Mouse (Mus musculus): ENCODE data around the gene Tbc1d8.

Gene Tbc1d8
- long read RNA-seq, experiment 1 = 0 reads
- long read RNA-seq, experiment 2, partial matches to known transcripts = 1 of 2 reads
- long read RNA-seq, experiment 2, other reads (novel, unspliced or antisense) = 1 of 2 reads

DNA sequence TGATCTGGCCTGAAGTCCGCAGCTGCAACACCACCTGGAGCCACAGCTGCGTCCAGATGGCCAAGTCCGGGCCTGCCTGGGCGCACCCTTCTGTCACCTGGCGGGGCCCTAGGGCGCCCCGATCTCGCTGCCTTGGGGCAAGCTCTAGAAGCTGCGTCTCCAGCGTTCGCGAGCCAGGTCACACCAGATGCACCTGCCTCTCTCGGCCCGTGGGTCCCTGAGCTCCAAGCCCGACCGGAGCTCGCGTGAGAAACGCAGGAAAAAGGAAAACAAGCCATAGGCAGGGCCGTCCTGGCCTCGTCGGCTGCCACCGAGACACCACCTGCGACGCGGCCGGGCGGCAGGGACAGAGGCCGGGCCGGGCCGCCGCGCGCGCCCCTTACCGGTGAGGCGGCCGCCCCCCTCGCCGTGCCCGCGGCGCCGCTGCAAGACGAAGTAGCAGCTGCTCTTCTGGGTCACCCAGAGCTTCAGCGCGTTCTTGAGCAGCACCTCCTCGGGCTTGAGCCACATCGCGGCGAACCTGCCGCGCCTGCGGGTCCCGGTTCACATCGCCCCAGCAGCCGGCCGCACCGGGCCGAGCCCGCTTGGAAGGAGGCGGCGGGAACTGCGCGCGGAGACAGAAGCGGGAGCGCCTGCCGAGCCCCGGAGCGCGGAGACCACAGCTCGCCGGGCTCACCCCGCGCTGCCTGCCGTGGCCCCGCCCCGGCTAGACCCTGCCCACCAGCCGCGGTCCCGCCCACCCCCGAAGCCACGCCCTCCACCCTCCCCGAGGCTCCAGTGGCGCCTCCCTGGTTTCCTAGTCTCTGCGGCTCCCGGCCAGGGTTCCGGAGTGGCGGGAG lies at the start of gene Tbc1d8:
Gene Tbc1d8, minus strand, starts transcription at position 699 of the 839 bp plus-strand sequence.
- intact Hi-C loops (cut with DNase I) = no loop called here

DNA sequence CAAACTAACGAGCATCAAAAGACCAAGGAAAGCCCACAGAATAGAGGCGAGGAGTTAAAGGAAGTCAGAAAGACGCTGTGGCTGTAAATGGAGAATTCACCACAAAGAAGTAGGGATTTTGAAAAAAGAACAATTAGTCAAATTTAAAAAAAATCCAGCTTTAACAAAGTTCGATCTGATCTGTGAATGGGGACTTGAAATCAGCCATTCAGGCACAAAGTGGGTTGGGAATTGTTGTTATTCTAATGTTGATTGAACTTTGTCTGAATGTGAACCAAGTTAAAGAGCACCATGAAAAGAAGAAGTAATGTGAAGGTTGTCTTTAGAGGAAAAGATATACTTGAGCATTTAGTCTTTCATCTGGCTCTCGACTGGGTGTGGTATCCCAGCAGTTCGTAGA lies 49.8 kb upstream of the Tbc1d8 start:
- intact Hi-C loops (cut with DNase I) = no loop called here

DNA sequence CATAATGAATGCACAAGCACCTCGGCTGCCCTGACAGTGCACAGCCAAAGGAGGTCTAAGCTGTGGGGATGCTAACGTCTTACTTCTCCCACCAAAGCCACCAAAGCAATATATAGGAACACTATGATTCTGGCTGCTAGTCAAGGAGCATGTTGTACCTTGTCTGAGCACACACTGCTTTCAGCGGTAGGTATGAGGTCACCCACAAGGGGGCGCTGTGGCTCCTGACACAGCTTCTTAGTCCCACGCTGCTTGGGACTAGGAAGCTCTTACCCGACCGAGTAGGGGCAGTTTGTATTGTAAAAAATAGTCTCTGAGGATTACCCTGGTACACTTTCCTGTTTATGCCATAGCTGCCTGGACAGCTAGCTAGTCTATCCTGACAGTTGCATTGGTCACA lies 48.9 kb upstream of the Tbc1d8 start:
- intact Hi-C loops (cut with DNase I) = no loop called here

DNA sequence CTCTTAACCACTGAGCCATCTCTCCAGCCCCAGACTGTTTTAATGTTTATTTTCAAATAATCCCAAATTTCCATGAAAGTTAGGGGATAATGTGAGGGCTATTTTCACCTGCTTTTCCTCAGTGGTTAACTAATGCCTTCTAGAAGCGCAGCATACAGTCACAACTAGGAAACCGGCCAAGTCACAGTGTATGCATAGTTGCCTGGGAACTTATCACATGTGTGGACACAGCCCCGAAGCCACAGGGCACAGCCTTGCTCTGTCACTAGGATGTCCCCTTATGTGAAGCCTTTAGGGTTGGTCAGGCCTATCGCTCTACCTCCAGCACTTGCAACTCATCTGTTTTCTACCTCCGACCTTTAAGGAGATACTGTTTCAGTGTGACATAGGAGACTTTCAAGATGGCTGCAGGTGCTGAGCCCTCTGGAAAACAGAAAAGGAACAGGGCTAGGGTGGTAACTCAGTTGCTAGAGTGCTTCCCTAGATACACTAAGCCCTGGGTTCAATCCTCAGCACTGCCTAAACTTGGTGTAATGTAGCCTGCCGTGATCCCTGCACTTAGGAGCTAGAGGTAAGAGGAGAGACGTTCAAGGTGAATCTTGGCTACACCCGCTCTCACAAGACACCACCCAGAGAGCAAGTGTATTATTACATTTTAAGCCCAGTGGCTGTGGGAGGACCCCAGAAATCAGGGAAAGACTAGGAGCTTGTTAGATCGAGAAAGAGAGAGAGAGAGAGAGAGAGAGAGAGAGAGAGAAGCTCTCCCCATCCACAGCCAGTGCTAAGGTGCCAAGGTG lies 48.0 kb upstream of the Tbc1d8 start:
- intact Hi-C loops (cut with DNase I) = no loop called here

DNA sequence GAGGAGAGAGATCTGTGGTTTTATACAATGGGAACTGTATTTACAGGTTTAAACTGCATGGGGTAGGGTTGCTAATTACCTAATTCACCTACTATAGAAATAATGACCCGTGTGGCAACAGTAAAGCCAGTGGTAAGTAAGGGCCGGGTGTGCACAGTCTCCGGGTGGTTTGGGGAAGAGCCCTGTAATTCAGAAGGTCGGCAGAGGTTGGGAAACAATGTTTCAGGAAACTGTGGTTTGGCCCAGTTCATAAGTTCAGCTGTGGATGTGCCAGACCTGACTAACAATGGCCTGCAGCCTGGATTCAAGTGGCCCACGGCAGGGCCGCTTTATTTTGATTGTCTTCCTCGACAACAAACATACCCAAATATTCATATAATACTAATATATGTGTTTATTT lies 47.2 kb upstream of the Tbc1d8 start:
- intact Hi-C loops (cut with DNase I) = no loop called here

DNA sequence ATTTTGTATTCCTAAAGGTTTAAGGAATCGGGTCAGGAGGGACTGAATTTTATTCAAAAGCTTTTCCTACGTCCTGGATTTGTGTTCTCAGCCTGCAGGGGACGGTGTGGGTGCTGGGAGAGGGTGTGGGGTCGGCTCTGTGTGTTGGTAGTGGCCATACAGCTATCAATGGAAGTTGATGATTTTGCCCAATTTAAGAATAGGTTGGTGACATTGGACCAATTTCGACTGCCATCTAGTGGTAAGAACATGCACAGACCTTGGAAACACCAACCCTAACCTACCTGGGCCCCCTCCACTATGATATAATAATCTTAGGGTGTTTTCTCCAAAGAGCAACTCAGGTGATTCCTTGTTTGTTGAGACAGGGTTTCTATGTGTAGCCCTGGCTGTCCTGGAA lies 44.0 kb upstream of the Tbc1d8 start:
- intact Hi-C loops (cut with DNase I) = loop anchor here (1.0 to 2.0 kb wide), 2 partner anchors 130 to 520 kb away; no protein-coding TSS in a partner anchor

DNA sequence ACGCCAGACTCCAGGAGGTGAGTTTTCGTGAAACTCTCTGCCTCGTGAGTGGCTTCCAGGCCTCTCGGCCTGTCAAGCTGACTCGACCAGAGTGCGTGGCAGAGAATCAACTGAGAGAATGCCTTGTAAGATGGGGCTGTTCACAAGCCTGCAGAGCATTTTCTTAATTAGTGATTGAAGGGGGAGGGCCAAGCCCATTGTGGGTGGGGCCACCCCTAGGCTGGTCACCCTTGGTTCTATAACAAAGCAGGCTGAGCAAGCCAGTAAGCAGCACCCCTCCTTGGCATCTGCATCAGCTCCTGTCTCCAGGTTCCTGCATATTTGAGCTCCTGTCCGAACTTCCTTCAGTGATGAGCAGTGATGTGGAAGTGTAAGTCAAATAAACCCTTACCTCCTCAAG lies 42.8 kb upstream of the Tbc1d8 start:
- intact Hi-C loops (cut with DNase I) = no loop called here

DNA sequence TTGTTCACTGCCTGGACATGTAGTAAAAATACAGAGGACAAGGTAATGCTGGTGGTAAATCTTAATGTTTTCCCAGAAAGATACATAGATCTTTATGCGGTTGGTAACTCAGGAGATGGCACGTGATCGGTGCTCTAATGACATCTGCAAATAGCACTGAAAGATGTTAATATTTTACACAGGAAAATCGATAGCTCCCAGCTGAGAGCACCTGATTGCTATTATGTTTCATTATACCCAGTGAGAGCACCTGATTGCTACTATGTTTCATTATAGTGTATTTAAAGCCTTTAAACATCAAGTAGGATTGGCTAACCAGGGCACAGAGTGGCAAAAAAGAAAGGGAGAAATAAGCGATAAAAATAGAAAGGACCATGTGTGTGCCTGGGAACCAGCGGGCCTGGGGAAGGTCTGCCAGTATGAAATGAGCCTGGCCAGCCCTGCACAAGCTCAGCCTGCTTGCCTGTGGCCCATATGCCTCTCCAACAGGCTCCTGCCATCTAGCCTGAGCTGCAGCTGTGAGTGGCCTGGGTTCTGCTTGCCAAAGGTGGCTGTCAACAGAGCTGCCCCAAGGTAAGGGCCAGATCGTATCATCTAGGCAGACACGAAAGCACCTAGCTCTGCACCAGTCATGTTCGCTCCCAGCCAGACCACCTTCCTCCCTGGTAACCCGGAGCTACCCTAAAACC lies 36.9 kb upstream of the Tbc1d8 start:
- intact Hi-C loops (cut with DNase I) = no loop called here

DNA sequence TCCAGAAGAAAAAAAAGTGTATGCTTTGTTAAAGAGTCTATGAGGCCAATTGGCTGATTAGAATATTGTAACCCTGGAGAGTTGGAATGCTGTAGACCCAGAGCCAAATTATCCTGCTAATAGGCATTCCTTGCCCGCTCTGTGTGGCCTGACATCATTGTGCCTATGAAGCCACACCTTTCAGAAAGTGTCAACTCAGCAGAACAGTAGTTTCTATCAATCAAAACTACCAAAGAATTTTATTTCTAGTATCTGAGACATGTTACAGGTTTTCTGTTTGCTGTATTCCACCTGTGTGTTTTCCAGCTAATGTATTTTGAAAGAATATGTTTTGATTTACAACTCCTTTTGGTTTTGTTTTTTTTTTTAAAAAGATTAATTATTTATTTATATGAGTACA lies 33.6 kb upstream of the Tbc1d8 start:
- intact Hi-C loops (cut with DNase I) = no loop called here

DNA sequence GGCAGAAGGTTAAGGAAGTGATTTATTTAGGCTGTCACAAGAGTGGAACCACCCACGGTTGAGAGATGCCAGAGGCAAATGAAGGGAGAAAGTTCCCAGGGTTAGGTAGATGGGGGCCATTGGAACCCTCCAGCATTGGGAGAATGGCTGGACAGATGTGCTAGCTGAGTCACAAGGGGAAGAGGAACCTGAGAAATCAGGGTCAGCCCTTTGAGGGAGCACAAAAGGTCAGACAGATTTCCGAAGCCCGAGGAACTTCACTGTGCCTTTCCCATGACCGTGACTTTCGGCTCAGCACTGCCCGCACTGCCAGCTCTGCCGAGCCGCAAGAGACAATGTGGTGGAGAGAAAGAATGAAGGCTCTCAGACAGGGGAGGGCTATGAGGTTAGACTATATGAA lies 33.2 kb upstream of the Tbc1d8 start:
- intact Hi-C loops (cut with DNase I) = no loop called here

DNA sequence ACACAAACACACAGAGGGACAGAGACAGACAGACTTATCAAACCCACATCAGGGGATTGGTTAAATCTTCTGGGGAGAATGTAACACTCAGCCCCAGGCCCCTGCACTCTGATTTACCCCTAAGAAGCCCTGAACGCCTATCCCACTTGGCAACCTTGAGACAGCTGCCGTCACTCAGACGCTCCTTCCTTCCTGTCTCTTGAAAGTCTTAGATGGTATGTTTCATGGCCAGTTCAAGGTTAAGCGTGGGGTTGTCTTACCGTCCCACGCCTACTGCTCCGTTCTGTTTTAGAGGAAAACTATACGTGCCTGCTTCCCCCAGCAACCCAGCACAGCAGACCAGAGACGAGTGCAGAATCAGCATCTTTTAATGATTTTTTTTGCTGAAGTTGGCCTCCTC lies 27.0 kb upstream of the Tbc1d8 start:
- intact Hi-C loops (cut with DNase I) = no loop called here

DNA sequence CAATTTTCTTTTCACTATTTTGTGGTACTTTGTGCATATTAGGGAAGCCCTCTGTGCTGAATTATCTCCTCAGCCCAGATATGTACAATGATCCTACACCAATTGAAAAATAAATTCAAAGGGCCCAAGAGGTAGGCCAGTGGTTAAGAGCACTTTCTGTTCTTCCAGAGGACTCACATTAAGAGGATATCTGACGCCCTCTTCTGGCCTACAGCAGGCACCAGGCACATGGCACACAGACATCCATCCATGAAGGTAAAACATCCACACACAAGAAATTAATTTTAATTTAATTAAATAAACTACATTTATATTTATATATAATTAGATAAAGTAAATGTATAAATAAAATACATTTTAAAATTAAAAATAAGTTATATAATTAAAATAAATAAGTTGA lies 25.7 kb upstream of the Tbc1d8 start:
- intact Hi-C loops (cut with DNase I) = loop anchor here (5.0 kb wide), 1 partner anchor 112 kb away; no protein-coding TSS in a partner anchor

DNA sequence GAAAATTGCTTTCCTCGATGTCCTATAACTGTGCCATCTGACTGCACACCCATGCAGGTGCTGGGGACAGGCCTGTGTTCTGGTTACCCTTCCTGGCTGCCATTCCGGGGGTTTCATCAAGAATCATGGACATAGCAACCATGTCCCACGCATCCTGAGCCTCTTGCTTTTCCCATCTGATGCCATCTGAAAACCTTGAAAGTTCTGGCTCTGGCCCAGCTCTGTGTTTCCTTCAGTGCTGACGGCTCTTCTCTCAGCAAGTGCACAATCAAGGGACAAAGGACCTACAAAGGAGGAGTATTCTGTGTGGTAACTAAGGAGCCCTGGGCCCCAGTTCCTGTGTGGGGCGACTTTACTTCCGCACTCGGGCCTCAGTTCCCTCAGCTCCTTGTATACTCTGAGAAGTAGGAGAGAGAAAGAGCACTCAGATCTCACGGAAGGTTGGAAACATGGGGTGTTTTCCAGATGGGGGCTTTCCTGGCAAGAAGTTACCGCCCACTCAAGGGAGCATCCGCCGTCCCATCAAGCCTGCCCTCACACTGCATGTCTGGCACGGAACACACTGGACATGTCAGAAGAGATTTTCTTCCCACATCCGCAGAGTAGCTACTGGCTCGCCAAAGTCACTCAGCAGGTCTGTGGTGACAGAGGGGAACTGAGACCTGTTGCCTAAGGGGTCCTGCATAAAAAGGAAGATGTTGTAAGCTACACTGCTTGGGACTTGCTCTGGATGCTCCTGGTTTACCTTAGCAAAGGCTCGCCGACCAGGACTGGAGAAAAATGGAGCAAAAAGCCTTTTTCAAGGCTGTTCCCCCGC lies 24.5 kb upstream of the Tbc1d8 start:
- intact Hi-C loops (cut with DNase I) = loop anchor here (5.0 kb wide), 1 partner anchor 111 kb away; no protein-coding TSS in a partner anchor

DNA sequence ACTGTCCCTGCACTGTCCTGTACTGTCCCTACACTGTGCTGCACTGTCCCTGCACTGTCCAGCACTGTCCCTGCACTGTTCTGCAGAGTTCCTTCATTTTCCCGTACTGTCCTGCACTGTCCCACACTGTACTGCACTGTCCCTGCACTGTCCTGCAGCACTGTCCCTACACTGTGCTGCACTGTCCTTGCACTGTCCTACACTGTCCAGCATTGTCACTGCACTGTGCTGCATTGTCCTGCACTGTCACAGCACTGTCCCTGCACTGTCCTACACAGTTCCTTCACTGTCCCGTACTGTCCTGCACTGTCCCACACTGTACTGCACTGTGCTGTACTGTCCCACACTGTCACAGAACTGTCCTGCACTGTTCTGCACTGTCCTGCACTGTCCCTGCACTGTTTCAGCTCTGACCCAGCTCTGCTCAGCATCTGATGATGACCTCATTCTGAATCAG lies 21.0 kb upstream of the Tbc1d8 start:
- intact Hi-C loops (cut with DNase I) = no loop called here

DNA sequence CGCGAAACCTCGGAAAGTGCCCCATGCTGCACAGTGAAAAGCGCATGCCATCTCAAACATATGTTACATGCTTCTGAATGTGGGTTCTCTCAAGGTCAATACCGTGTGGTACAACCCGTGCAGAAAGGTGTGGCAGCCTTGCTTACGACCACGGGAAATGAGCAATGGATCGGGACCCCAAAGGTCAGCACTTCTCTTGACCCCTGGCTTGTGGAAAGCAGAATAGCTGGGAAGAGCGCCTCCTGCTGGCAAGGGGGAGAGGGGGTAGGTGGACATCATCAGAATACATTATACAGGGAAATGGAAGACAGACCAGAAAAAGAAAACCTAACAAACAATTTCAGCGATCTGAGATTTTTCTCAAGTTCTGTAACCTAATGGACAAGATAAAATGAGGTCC lies 19.2 kb upstream of the Tbc1d8 start:
- intact Hi-C loops (cut with DNase I) = no loop called here

DNA sequence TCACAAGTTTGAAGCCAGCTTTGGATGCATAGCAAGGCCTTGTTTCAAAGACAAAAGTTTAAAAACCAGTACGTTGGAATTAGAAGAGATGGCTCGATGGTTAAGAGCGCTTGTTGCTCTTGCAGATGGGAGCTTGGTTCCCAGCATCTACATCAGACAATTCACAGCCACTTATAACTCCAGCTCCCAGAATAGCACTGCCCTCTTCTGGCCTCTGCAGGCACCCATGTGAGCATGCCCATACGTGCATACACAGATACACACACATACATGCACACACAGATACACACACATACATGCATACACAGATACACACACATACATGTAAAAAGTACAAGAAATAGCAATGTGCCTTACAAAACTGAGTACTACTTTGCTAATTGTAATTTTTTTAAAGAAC lies 18.4 kb upstream of the Tbc1d8 start:
- intact Hi-C loops (cut with DNase I) = no loop called here

DNA sequence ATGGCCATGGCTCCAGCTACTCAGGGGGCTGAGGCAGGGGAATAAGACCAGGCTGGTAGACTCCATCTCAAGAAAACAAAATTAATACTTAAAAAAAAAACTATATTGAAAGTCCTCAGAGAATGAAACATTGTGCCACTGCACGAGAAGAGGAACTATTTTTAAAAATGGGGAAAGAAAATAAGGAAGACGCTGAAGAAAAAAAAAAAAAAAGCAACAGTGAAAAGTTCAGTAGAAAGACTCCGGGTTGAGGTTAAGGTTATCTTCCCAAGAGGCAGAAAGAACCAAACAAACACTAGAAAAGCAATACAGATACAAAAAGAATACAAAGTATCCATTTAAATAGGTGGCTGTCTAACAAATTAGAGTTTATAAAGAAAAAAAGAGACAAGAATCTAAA lies 15.1 kb upstream of the Tbc1d8 start:
- intact Hi-C loops (cut with DNase I) = no loop called here

DNA sequence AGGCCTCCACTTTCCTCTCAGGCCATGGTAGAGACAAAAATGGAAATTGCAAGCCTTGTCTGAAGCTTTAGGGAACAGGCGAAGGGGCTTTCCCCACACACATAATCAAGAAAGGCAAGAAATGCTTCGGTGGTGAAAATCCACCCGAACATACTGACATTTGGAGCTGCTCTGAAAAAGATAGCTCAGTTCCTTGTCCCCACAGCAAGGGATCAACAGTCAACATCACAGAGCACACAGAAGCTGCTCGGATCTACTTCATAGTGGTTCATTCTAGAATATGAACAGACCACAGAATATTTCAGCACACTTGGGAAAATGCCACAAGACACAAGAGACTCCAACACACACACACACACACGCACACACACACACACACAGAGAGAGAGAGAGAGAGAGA lies 14.6 kb upstream of the Tbc1d8 start:
- intact Hi-C loops (cut with DNase I) = no loop called here

DNA sequence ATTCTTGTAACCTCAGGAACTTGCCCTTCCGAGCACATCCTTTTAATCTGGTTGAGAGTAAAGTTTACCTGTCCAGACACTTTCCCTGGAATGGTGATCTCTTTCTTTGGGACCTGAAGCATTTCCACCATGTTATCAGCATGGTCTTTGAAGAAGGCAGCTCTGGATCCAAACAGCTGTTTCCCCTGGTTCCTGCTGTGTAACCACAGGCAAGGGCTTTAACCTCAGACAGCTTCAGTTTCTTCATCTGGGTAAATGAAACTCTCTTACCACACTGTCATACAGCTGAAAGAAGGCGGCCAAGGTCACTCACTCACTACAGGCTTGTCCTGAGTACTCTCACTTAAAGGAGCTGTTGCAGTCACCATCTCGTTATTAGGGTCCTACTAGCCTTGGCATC lies 8.8 kb upstream of the Tbc1d8 start:
- intact Hi-C loops (cut with DNase I) = no loop called here

DNA sequence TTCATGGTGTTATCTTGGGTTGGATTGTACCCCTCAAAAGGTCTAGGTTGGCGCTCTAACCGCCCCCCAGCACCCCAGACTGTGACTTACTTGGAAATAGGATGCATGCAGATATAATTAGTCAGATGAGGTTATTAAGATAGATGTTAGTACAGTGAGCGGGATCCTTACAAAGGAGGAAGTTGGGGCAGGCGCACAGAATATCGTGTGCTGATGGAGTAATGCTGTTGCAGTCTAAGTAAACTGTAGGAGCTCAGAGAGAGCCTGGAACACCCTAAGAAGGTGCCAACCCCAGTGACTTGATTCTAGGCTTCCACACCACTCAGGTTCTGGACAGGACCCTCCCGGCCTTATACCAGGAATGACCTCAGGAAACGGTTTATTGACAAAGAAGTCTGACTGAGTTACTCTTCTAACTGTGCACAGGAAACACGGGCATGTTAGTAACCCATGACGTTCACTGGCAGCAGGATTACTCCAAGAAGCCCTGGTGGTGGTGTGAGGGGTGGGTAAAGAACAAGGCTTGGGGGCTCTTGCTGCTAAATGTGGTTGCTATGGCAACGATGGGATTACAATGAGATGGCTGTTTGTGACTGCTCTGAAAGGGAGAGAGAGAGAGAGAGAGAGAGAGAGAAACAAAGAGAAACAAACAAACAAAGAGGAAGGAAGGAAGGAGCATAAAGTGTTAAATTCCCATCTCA lies 3.7 kb upstream of the Tbc1d8 start:
- intact Hi-C loops (cut with DNase I) = no loop called here

Measured in adrenal gland (tissue).